Mouse (Mus musculus) adrenal gland, adult 8-10 months (tissue): Measurements from ENCODE around the gene Casz1. TPM values are rescaled to one million over a fixed set of nuclear protein-coding genes. Genes with fewer than 3 reads are reported as not detected.
A peak's percentile ranks its signal among the peaks of the same experiment; 100 is the strongest.

Experiments used
- DNase-seq: peaks from one replicate; pipeline ENCODE4 v3.0.0; 2022
- total RNA-seq, 4 experiments: library from RNA; stranded (reverse); gene quantifications; 2 replicates each; pipeline ENCODE4 v1.2.4; 2022

Casz1 gene
- total RNA-seq, 4 experiments from 2014 or later: 5.3 to 14.4 (median 9.8) TPM

DNA sequence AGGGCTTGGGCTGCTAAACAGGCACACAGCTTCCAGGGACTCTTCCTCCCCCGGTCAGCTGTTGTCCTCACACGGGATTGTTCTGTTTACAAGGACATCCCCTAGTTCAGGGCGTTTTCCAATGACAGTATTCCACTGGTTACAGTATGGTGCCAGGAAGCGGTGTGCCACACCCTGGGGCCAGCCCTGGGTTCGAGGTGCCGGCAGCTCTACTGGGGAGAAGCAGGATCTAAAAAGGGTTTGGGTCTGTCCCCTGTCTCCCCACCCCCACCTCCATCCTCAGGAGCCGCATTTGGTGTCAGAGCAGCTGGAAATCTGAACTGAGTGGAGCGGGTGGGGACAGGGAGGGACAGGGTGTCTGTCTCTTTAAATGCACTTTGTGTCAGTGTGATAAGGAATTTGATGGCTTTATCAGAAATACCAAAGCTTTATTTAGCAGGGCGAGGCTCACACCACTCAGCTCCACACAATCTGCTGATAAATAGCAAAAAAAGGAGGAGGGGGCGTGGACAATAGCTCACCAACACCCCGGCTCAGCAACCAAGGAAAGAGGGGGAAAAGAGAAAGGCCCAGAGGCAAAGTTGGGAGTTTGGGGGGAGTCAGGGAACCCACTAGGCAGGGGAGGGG is 74.9 kb downstream of the Casz1 start:
- DNase-seq: no peak

DNA sequence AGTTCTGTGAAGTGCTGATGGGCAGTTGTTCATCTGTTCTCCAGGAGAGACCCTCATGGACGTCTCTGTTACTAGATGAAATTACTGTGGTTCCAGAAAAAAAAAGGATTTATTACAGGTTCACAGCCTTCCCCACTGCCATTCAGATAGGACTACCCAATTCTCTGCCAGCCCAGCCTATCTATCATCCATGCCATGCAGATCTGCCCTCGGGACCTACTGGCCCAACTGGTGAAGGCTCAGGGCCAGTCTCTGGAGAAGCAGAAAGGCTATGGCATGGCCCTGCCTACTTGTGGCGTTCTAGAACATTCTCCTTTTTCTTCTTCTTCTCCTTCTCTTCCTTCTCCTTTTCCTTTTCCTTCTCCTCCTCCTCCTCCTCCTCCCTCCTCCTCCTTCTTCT is 75.4 kb downstream of the Casz1 start:
- DNase-seq: no peak

GRCm38 (mm10) chr4:148881001-148881669 is 76.9 kb downstream of the Casz1 start:
- DNase-seq: no peak

GRCm38 (mm10) chr4:148881838-148882237 is 77.6 kb downstream of the Casz1 start:
- no peak for DNase-seq

- DNase-seq: no peak
Measured at GRCm38 (mm10) chr4:148882360-148882929, 78.2 kb downstream of the Casz1 start.

GRCm38 (mm10) chr4:148884596-148884995 is 80.4 kb downstream of the Casz1 start:
- DNase-seq: no peak

- no peak for DNase-seq
Measured at GRCm38 (mm10) chr4:148885401-148885800, 81.2 kb downstream of the Casz1 start.

- no peak for DNase-seq
Measured at GRCm38 (mm10) chr4:148885921-148886540, 81.8 kb downstream of the Casz1 start.

GRCm38 (mm10) chr4:148888229-148888628 is 84.0 kb downstream of the Casz1 start:
- no peak for DNase-seq

- no peak for DNase-seq
Measured at GRCm38 (mm10) chr4:148889011-148889410, 84.8 kb downstream of the Casz1 start.

- no peak for DNase-seq
Measured at GRCm38 (mm10) chr4:148890442-148890841, 86.2 kb downstream of the Casz1 start.

DNA sequence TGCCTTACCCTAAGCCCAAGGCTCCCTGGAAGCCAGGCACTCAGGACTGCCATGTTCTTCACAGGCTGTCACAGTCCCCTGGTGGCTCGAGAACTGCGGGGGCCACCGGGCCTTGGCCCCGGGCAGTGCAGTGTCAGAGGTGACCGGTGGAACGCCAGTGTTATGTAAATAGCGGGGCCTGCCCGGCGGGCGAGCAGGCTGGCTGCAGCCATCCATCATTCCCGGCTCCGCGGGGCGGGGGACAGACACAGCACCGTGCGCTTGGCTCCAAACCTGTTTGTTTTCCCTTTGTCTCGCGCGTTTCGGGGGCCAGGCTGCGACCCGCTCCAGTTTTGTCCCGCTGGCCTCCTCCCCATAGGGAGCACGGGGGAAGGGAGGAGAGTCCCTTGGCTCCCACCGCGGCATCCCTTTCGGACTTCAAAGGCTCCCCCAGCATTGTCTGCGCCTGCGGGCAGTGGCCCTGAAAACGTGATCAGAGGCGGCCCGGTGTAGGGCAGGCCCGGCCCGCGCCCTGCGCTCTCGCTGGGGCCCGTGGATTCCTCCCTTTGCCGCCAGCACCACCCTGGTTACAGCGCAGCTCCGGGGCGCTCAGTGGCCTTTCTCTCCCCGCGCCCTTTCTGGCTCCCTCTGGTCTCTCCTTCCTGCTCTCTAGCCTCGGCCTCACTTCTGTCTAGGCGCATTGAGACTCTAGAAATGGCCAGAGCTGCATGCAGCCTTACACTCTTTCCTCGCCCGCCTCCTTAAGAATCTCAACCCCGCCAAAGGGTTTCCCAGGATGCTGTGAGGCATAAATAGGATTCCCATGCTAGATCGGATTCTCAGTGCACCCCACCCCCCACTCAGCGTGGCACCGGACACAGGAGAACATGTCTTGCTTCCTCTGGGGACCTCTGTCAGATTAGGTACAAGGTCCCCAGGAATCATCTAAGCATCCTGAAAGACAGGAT is 86.9 kb downstream of the Casz1 start:
- DNase-seq: no peak

- no peak for DNase-seq
Measured at GRCm38 (mm10) chr4:148896125-148896524, 91.9 kb downstream of the Casz1 start.

DNA sequence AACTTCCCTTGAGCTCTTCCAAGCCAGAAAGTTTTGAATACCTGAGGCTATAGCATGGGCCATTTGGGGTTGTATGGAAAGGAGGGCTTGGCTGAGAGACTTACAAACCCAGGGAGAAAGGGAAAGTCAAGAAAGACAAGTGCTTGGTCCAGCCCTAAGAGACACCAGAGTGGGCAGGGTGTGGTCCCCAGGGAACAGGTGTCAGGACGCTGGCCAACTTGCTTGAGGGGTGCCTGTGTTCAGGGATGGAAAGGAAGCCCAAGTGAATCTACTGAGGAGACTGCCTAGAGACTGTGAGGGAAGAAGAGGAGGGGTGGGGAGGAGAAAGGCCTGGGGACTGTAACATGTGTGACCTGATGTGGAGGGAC is 95.7 kb downstream of the Casz1 start:
- no peak for DNase-seq

GRCm38 (mm10) chr4:148900295-148901211 is 96.3 kb downstream of the Casz1 start:
- DNase-seq: peak; percentile 49

DNA sequence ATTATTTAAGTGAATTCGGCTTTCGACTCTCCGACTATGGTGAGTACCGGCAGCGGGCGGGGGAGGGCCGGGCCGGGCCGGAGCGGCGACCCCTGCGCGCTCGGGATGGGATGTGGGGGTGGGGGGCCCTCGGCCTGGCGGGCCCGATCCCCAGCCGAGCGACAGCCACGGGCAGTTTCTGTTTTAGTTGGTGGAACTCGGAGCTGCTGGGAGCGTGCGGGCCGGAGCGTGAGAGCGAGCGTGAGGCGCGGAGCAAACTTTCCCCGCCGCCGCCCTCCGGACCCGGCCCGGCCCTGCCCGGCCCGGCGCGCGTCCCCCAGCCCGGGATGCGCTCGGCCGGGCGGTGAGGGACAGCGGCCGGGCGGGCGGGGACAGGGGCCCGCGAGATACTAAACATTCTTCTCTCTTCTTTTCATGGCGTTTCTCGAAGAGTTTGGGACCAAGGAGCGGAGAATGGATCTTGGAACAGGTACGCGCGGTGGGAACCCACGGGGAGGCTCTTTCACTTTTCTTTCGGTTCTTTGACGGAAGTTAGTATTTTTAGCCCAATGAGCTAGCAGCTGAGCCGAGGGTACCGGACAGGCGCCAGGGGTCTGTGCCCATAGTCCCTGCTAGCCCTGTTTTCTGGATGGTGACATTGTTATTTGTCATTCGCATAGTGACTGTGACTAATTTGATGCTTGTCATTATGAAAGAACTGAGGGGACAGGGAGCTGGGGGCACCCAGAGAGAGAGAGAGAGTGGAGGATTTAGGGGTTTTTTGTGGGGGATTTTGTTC is 97.2 kb downstream of the Casz1 start:
- no peak for DNase-seq

DNA sequence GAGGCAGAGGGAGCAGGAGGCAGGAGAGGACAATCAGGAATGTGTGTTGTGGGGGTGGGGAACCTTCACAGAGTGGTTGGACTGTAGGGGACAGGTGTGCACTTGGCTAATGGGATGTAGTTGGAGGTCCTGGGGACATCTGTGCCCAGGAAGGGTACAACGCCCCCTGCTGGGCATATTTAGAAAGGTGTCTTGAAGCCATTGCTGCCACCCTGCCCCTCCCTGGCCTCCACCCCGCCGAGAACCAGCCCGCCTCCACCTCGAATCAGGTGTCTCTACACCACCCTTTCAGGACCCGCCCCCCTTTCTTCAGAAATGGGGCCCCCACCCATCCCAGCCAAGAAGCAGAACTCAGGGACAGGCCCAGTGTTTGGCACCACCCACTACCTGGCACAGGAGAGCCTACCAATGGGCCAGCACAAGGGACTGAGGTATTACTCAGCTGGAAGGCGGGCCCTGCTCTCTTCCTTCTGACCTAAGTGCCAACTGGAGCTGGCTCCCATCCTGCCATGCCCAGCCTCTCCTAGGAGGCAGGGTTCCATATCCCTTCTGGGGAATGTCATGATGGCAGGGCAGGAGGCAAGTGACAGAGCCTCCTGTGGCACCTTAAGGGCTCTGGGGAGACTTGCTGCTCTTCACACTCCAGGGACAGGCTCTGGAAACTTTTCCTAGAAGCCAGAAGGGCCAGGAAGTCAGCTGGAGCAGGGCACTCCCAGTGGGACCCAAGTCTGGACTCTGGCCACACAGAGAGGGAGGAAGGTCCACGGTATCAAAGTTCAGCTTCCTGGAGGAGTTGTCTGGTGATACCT is 98.9 kb downstream of the Casz1 start:
- DNase-seq: peak; percentile 29

DNA sequence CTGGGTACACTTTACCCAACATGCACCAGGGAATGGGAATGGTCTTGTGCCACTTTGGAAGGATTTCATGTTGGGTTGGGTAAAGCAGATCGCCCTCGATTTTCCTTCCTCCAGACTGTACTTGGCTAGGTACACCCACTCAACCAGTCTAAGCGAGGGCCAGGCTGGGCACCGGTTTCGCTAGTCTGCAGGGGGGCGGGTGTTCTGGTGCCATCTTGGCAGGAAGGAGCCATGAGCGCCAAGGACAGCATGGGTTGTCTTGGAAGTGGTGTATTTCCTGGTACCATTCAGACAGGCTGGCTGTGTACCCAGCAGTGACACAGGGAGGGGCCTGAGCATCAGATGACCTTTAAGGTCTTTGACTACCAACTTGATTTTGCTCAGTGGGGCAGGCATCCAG is 101.1 kb downstream of the Casz1 start:
- no peak for DNase-seq

- no peak for DNase-seq
Measured at GRCm38 (mm10) chr4:148906806-148907205, 102.6 kb downstream of the Casz1 start.
